Mouse (Mus musculus): Measurements from ENCODE around the gene Pard3. TPM values are rescaled to one million over a fixed set of nuclear protein-coding genes. Genes with fewer than 3 reads are reported as not detected.

Gene Pard3
- polyA plus RNA-seq, 1 experiment from 2014 or later, result 37.8 TPM

GRCm38 (mm10) chr8:127480003-127480402 lies 416.3 kb downstream of the Pard3 start:
- WGBS, result 97% methylated on average over 2 of the region's 2 CpGs
- no peaks in the 10 kb centered on the region for H3K27me3 ChIP-seq
- H3K4me2 ChIP-seq, result no peak overlapping the region
- no peaks in the 10 kb centered on the region for H3K9me3 ChIP-seq
- H3K9ac ChIP-seq, result no peak overlapping the region
- H3K4me1 ChIP-seq, result no peaks in the 10 kb centered on the region
- no peak overlapping the region for H3K4me3 ChIP-seq (replicated peaks)
- H3K27ac ChIP-seq, result no peak overlapping the region
- ATAC-seq (ENCODE audit: low FRiP score), result no peak
- no peaks in the 10 kb centered on the region for H3K36me3 ChIP-seq (replicated peaks)

GRCm38 (mm10) chr8:127485618-127486017 lies 421.9 kb downstream of the Pard3 start:
- Histone ChIP-seq H3K4me1 (no peaks in the 10 kb centered on the region), H3K4me3 (replicated peaks) (no peak overlapping the region), H3K27me3 (no peaks in the 10 kb centered on the region), H3K27ac (no peak overlapping the region), H3K9ac (no peak overlapping the region), H3K9me3 (no peaks in the 10 kb centered on the region), H3K4me2 (no peak overlapping the region), H3K36me3 (replicated peaks) (no peaks in the 10 kb centered on the region)
- no peak for ATAC-seq (ENCODE audit: low FRiP score)
- 76% methylated on average over 5 of the region's 5 CpGs for WGBS

GRCm38 (mm10) chr8:127491963-127492362 lies 428.3 kb downstream of the Pard3 start:
- Histone ChIP-seq H3K27me3 (no peaks in the 10 kb centered on the region), H3K4me1 (peaks cover 12% of the 10 kb centered on the region; the same call in 1 of the 2 replicates), H3K36me3 (replicated peaks) (no peaks in the 10 kb centered on the region), H3K4me2 (no peak overlapping the region), H3K9me3 (no peaks in the 10 kb centered on the region), H3K9ac (no peak overlapping the region), H3K27ac (no peak overlapping the region), H3K4me3 (replicated peaks) (no peak overlapping the region)
- WGBS, result 53% methylated on average over 6 of the region's 6 CpGs
- no peak for ATAC-seq (ENCODE audit: low FRiP score)

- Histone ChIP-seq H3K9ac (no peak overlapping the region), H3K4me1 (peaks cover 30% of the 10 kb centered on the region), H3K4me3 (replicated peaks) (no peak overlapping the region), H3K9me3 (no peaks in the 10 kb centered on the region), H3K36me3 (replicated peaks) (no peaks in the 10 kb centered on the region), H3K27ac (no peak overlapping the region), H3K27me3 (no peaks in the 10 kb centered on the region), H3K4me2 (no peak overlapping the region)
- no peak; the same call in 1 of the 2 replicates for ATAC-seq (ENCODE audit: low FRiP score)
- 65% methylated on average over 4 of the region's 4 CpGs for WGBS
Measured at GRCm38 (mm10) chr8:127495226-127495780, 431.6 kb downstream of the Pard3 start.

GRCm38 (mm10) chr8:127498997-127499719 lies 435.5 kb downstream of the Pard3 start:
- Histone ChIP-seq H3K4me1 (peaks cover 37% of the 10 kb centered on the region), H3K27me3 (no peaks in the 10 kb centered on the region), H3K4me2 (peak overlapping the region; percentile 15; the same call in 1 of the 2 replicates), H3K4me3 (replicated peaks) (no peak overlapping the region), H3K27ac (peak overlapping the region; percentile 70), H3K9me3 (no peaks in the 10 kb centered on the region), H3K36me3 (replicated peaks) (no peaks in the 10 kb centered on the region), H3K9ac (no peak overlapping the region)
- no peak for ATAC-seq (ENCODE audit: low FRiP score)
- WGBS, result 9% methylated on average over 13 of the region's 13 CpGs

GRCm38 (mm10) chr8:127499720-127500114 lies 436.0 kb downstream of the Pard3 start:
- Histone ChIP-seq H3K9ac (no peak overlapping the region), H3K27ac (peak overlapping the region; percentile 70), H3K4me1 (peaks cover 37% of the 10 kb centered on the region), H3K36me3 (replicated peaks) (no peaks in the 10 kb centered on the region), H3K4me3 (replicated peaks) (no peak overlapping the region), H3K9me3 (no peaks in the 10 kb centered on the region), H3K27me3 (no peaks in the 10 kb centered on the region), H3K4me2 (peak overlapping the region; percentile 15)
- 60% methylated on average over 13 of the region's 13 CpGs for WGBS
- ATAC-seq (ENCODE audit: low FRiP score), result peak; percentile 9; the same call in 1 of the 2 replicates

GRCm38 (mm10) chr8:127500206-127500605 lies 436.5 kb downstream of the Pard3 start:
- Histone ChIP-seq H3K27ac (peak overlapping the region; percentile 70), H3K9ac (no peak overlapping the region), H3K4me1 (peaks cover 35% of the 10 kb centered on the region), H3K4me2 (peak overlapping the region; percentile 15), H3K27me3 (no peaks in the 10 kb centered on the region), H3K9me3 (no peaks in the 10 kb centered on the region), H3K4me3 (replicated peaks) (no peak overlapping the region), H3K36me3 (replicated peaks) (no peaks in the 10 kb centered on the region)
- peak; percentile 53; the same call in 1 of the 2 replicates for ATAC-seq (ENCODE audit: low FRiP score)
- 7% methylated on average over 7 of the region's 7 CpGs for WGBS

- Histone ChIP-seq H3K27ac (no peak overlapping the region), H3K4me2 (no peak overlapping the region)
- WGBS, result 92% methylated on average over 1 of the region's 1 CpGs
Measured at GRCm38 (mm10) chr8:127501756-127502155, 438.1 kb downstream of the Pard3 start.

GRCm38 (mm10) chr8:127505286-127505685 lies 441.6 kb downstream of the Pard3 start:
- Histone ChIP-seq H3K4me2 (no peak overlapping the region), H3K36me3 (replicated peaks) (no peaks in the 10 kb centered on the region), H3K9ac (no peak overlapping the region), H3K27me3 (no peaks in the 10 kb centered on the region), H3K4me3 (replicated peaks) (no peak overlapping the region), H3K27ac (no peak overlapping the region), H3K9me3 (no peaks in the 10 kb centered on the region), H3K4me1 (peaks cover 12% of the 10 kb centered on the region)
- ATAC-seq (ENCODE audit: low FRiP score), result no peak
- WGBS, result 92% methylated on average over 1 of the region's 1 CpGs

More at GRCm38 (mm10) chr8:127501756-127502155, 438.1 kb downstream of the Pard3 start:
- Histone ChIP-seq H3K27me3 (no peaks in the 10 kb centered on the region), H3K9me3 (no peaks in the 10 kb centered on the region), H3K36me3 (replicated peaks) (no peaks in the 10 kb centered on the region), H3K9ac (no peak overlapping the region), H3K4me1 (peaks cover 30% of the 10 kb centered on the region), H3K4me3 (replicated peaks) (no peak overlapping the region)
- ATAC-seq (ENCODE audit: low FRiP score), result no peak

- no peak overlapping the region for H3K4me2 ChIP-seq
- ATAC-seq (ENCODE audit: low FRiP score), result no peak
- H3K36me3 ChIP-seq (replicated peaks), result no peaks in the 10 kb centered on the region
- no peak overlapping the region for H3K9ac ChIP-seq
- H3K4me1 ChIP-seq, result peaks cover 4% of the 10 kb centered on the region
- H3K4me3 ChIP-seq (replicated peaks), result no peak overlapping the region
- no peaks in the 10 kb centered on the region for H3K27me3 ChIP-seq
- WGBS, result 88% methylated on average over 1 of the region's 1 CpGs
- no peak overlapping the region for H3K27ac ChIP-seq
- no peaks in the 10 kb centered on the region for H3K9me3 ChIP-seq
Measured at GRCm38 (mm10) chr8:127506336-127506735, 442.6 kb downstream of the Pard3 start.

GRCm38 (mm10) chr8:127511341-127511740 lies 447.6 kb downstream of the Pard3 start:
- Histone ChIP-seq H3K36me3 (replicated peaks) (no peaks in the 10 kb centered on the region), H3K4me1 (peaks cover 15% of the 10 kb centered on the region), H3K27me3 (no peaks in the 10 kb centered on the region), H3K27ac (no peak overlapping the region), H3K9ac (no peak overlapping the region), H3K4me2 (no peak overlapping the region), H3K4me3 (replicated peaks) (no peak overlapping the region), H3K9me3 (no peaks in the 10 kb centered on the region)
- ATAC-seq (ENCODE audit: low FRiP score), result no peak
- 68% methylated on average over 1 of the region's 1 CpGs for WGBS

- Histone ChIP-seq H3K4me3 (replicated peaks) (no peak overlapping the region), H3K27me3 (no peaks in the 10 kb centered on the region), H3K36me3 (replicated peaks) (no peaks in the 10 kb centered on the region), H3K4me2 (no peak overlapping the region), H3K9ac (no peak overlapping the region), H3K27ac (peak overlapping the region; percentile 13; the same call in 1 of the 2 replicates), H3K9me3 (no peaks in the 10 kb centered on the region), H3K4me1 (peaks cover 15% of the 10 kb centered on the region)
- no peak for ATAC-seq (ENCODE audit: low FRiP score)
- 28% methylated on average over 1 of the region's 1 CpGs for WGBS
Measured at GRCm38 (mm10) chr8:127512001-127512573, 448.4 kb downstream of the Pard3 start.
